Mouse (Mus musculus): ENCODE data around the gene Apobec3. TPM values are rescaled to one million over a fixed set of nuclear protein-coding genes. Genes with fewer than 3 reads are reported as not detected.

Apobec3 gene
- polyA plus RNA-seq, 1 experiment from 2014 or later: 54.7 TPM

- Histone ChIP-seq H3K4me3 (no peak overlapping the region), H3K4me2 (no peak overlapping the region), H3K9ac (no peak overlapping the region), H3K9me3 (replicated peaks) (no peaks in the 10 kb centered on the region), H3K27me3 (replicated peaks) (peaks cover 1% of the 10 kb centered on the region; the same call in 1 of the 2 replicates), H3K36me3 (peaks cover 28% of the 10 kb centered on the region), H3K4me1 (no peaks in the 10 kb centered on the region), H3K27ac (no peak overlapping the region)
- WGBS (ENCODE audit: insufficient replicate concordance): 79% methylated on average over 8 of the region's 8 CpGs
- ATAC-seq: no peak
Measured at GRCm38 (mm10) chr15:79911339-79911738, 19.9 kb downstream of the Apobec3 start.

- H3K4me1 ChIP-seq: no peaks in the 10 kb centered on the region
- WGBS (ENCODE audit: insufficient replicate concordance): 74% methylated on average over 6 of the region's 6 CpGs
- H3K9ac ChIP-seq: no peak overlapping the region
- H3K4me3 ChIP-seq: no peak overlapping the region
- ATAC-seq: no peak
- no peaks in the 10 kb centered on the region for H3K9me3 ChIP-seq (replicated peaks)
- H3K27me3 ChIP-seq (replicated peaks): no peaks in the 10 kb centered on the region
- no peak overlapping the region for H3K27ac ChIP-seq
- no peak overlapping the region for H3K4me2 ChIP-seq
- peaks cover 4% of the 10 kb centered on the region; the same call in 1 of the 2 replicates for H3K36me3 ChIP-seq
Measured at GRCm38 (mm10) chr15:79913761-79914346, 22.4 kb downstream of the Apobec3 start.

- Histone ChIP-seq H3K4me2 (no peak overlapping the region), H3K9me3 (replicated peaks) (no peaks in the 10 kb centered on the region), H3K27ac (no peak overlapping the region), H3K27me3 (replicated peaks) (no peaks in the 10 kb centered on the region), H3K4me1 (no peaks in the 10 kb centered on the region), H3K36me3 (peaks cover 4% of the 10 kb centered on the region; the same call in 1 of the 2 replicates), H3K4me3 (no peak overlapping the region), H3K9ac (no peak overlapping the region)
- WGBS (ENCODE audit: insufficient replicate concordance): 73% methylated on average over 3 of the region's 3 CpGs
- no peak for ATAC-seq
Measured at GRCm38 (mm10) chr15:79914357-79914756, 22.9 kb downstream of the Apobec3 start.

GRCm38 (mm10) chr15:79916150-79916549, 24.7 kb downstream of the Apobec3 start:
- H3K9ac ChIP-seq: no peak overlapping the region
- WGBS (ENCODE audit: insufficient replicate concordance): 57% methylated on average over 5 of the region's 5 CpGs
- H3K36me3 ChIP-seq: no peaks in the 10 kb centered on the region
- ATAC-seq: no peak
- no peaks in the 10 kb centered on the region for H3K4me1 ChIP-seq
- no peak overlapping the region for H3K4me2 ChIP-seq
- no peak overlapping the region for H3K4me3 ChIP-seq
- H3K27me3 ChIP-seq (replicated peaks): no peaks in the 10 kb centered on the region
- no peaks in the 10 kb centered on the region for H3K9me3 ChIP-seq (replicated peaks)
- no peak overlapping the region for H3K27ac ChIP-seq

GRCm38 (mm10) chr15:79917111-79917720, 25.8 kb downstream of the Apobec3 start:
- Histone ChIP-seq H3K4me1 (no peaks in the 10 kb centered on the region), H3K27ac (no peak overlapping the region), H3K9me3 (replicated peaks) (no peaks in the 10 kb centered on the region), H3K9ac (no peak overlapping the region), H3K4me2 (no peak overlapping the region), H3K27me3 (replicated peaks) (no peaks in the 10 kb centered on the region), H3K36me3 (0 out of 2 replicates have a peak, but pooled peaks cover 4% of the 10 kb centered on the region), H3K4me3 (no peak overlapping the region)
- WGBS (ENCODE audit: insufficient replicate concordance): 80% methylated on average over 14 of the region's 14 CpGs
- ATAC-seq: no peak

- WGBS (ENCODE audit: insufficient replicate concordance): 80% methylated on average over 16 of the region's 16 CpGs
- no peak overlapping the region for H3K9ac ChIP-seq
- no peaks in the 10 kb centered on the region for H3K27me3 ChIP-seq (replicated peaks)
- H3K9me3 ChIP-seq (replicated peaks): no peaks in the 10 kb centered on the region
- no peak overlapping the region for H3K4me3 ChIP-seq
- no peaks in the 10 kb centered on the region for H3K4me1 ChIP-seq
- H3K27ac ChIP-seq: no peak overlapping the region
- no peak for ATAC-seq
- H3K36me3 ChIP-seq: 0 out of 2 replicates have a peak, but pooled peaks cover 7% of the 10 kb centered on the region
- no peak overlapping the region for H3K4me2 ChIP-seq
Measured at GRCm38 (mm10) chr15:79918485-79918884, 27.0 kb downstream of the Apobec3 start.

- Histone ChIP-seq H3K9me3 (replicated peaks) (no peaks in the 10 kb centered on the region), H3K27me3 (replicated peaks) (no peaks in the 10 kb centered on the region), H3K36me3 (0 out of 2 replicates have a peak, but pooled peaks cover 7% of the 10 kb centered on the region), H3K4me3 (no peak overlapping the region), H3K4me2 (no peak overlapping the region), H3K9ac (no peak overlapping the region), H3K27ac (no peak overlapping the region), H3K4me1 (no peaks in the 10 kb centered on the region)
- no peak for ATAC-seq
- WGBS (ENCODE audit: insufficient replicate concordance): 40% methylated on average over 2 of the region's 2 CpGs
Measured at GRCm38 (mm10) chr15:79919787-79920186, 28.3 kb downstream of the Apobec3 start.

- Histone ChIP-seq H3K9me3 (replicated peaks) (no peaks in the 10 kb centered on the region), H3K4me2 (peak overlapping the region; percentile 77), H3K4me1 (peaks cover 34% of the 10 kb centered on the region), H3K27ac (peak overlapping the region; percentile 93), H3K4me3 (peak overlapping the region; percentile 61), H3K9ac (peak overlapping the region; percentile 80), H3K27me3 (replicated peaks) (peaks cover 15% of the 10 kb centered on the region), H3K36me3 (0 out of 2 replicates have a peak, but pooled peaks cover 6% of the 10 kb centered on the region)
- ATAC-seq: no peak
- 72% methylated on average over 11 of the region's 11 CpGs for WGBS (ENCODE audit: insufficient replicate concordance)
Measured at GRCm38 (mm10) chr15:79926856-79927416, 35.5 kb downstream of the Apobec3 start.

GRCm38 (mm10) chr15:79927637-79928122, 36.2 kb downstream of the Apobec3 start:
- H3K9ac ChIP-seq: peak overlapping the region; percentile 80
- WGBS (ENCODE audit: insufficient replicate concordance): under 1% methylated on average over 29 of the region's 29 CpGs
- no peaks in the 10 kb centered on the region for H3K36me3 ChIP-seq
- peak; percentile 90 for ATAC-seq
- H3K27me3 ChIP-seq (replicated peaks): peaks cover 23% of the 10 kb centered on the region
- peaks cover 41% of the 10 kb centered on the region for H3K4me1 ChIP-seq
- peak overlapping the region; percentile 93 for H3K27ac ChIP-seq
- peak overlapping the region; percentile 61 for H3K4me3 ChIP-seq
- H3K4me2 ChIP-seq: peak overlapping the region; percentile 77
- H3K9me3 ChIP-seq (replicated peaks): no peaks in the 10 kb centered on the region

GRCm38 (mm10) chr15:79928316-79928715, 36.9 kb downstream of the Apobec3 start:
- Histone ChIP-seq H3K36me3 (no peaks in the 10 kb centered on the region), H3K27me3 (replicated peaks) (peaks cover 29% of the 10 kb centered on the region), H3K4me3 (peak overlapping the region; percentile 61), H3K9me3 (replicated peaks) (no peaks in the 10 kb centered on the region), H3K4me1 (peaks cover 47% of the 10 kb centered on the region), H3K9ac (peak overlapping the region; percentile 80), H3K4me2 (peak overlapping the region; percentile 77), H3K27ac (peak overlapping the region; percentile 93)
- no peak for ATAC-seq
- 77% methylated on average over 3 of the region's 3 CpGs for WGBS (ENCODE audit: insufficient replicate concordance)

- Histone ChIP-seq H3K27ac (peak overlapping the region; percentile 93), H3K4me3 (peak overlapping the region; percentile 61), H3K9ac (peak overlapping the region; percentile 80), H3K4me2 (peak overlapping the region; percentile 77), H3K9me3 (replicated peaks) (no peaks in the 10 kb centered on the region), H3K36me3 (no peaks in the 10 kb centered on the region), H3K4me1 (peaks cover 51% of the 10 kb centered on the region), H3K27me3 (replicated peaks) (peaks cover 33% of the 10 kb centered on the region)
- 57% methylated on average over 2 of the region's 2 CpGs for WGBS (ENCODE audit: insufficient replicate concordance)
- ATAC-seq: no peak
Measured at GRCm38 (mm10) chr15:79928736-79929135, 37.3 kb downstream of the Apobec3 start.

- Histone ChIP-seq H3K9ac (no peak overlapping the region), H3K4me2 (no peak overlapping the region), H3K36me3 (no peaks in the 10 kb centered on the region), H3K27me3 (replicated peaks) (peaks cover 43% of the 10 kb centered on the region), H3K9me3 (replicated peaks) (no peaks in the 10 kb centered on the region), H3K4me1 (peaks cover 56% of the 10 kb centered on the region), H3K27ac (peak overlapping the region; percentile 93; the same call in 1 of the 2 replicates), H3K4me3 (no peak overlapping the region)
- 81% methylated on average over 3 of the region's 3 CpGs for WGBS (ENCODE audit: insufficient replicate concordance)
- ATAC-seq: no peak
Measured at GRCm38 (mm10) chr15:79929734-79930133, 38.3 kb downstream of the Apobec3 start.
